Mouse (Mus musculus) NIH3T3 (cell line): ENCODE results near the gene Scube3.

Source experiments
- DNase-seq: peaks from one replicate; pipeline ENCODE4 v3.0.0-alpha.2; 2012; ENCODE audit warnings: low read depth

The Scube3 gene

GRCm38 (mm10) chr17:28133193-28133592 is 8.7 kb upstream of the Scube3 start:
- DNase-seq, result peak; percentile 55

- no peak for DNase-seq
These were observed 6.4 kb upstream of the Scube3 start for GRCm38 (mm10) chr17:28135496-28135895.

- DNase-seq, result no peak
These were observed 5.7 kb upstream of the Scube3 start for GRCm38 (mm10) chr17:28136266-28136665.

- DNase-seq, result no peak
These were observed 3.9 kb upstream of the Scube3 start for GRCm38 (mm10) chr17:28138013-28138412.

- no peak for DNase-seq
These were observed 3.3 kb upstream of the Scube3 start for GRCm38 (mm10) chr17:28138685-28139084.

GRCm38 (mm10) chr17:28140431-28141204 is 1.3 kb upstream of the Scube3 start:
- peak; percentile 41 for DNase-seq

GRCm38 (mm10) chr17:28141205-28141650 is 713 bp upstream of the Scube3 start:
- no peak for DNase-seq

GRCm38 (mm10) chr17:28142700-28143610 is 1.0 kb downstream of the Scube3 start:
- DNase-seq, result no peak

- DNase-seq, result no peak
These were observed 1.8 kb downstream of the Scube3 start for GRCm38 (mm10) chr17:28143751-28144150.

GRCm38 (mm10) chr17:28144241-28144640 is 2.3 kb downstream of the Scube3 start:
- DNase-seq, result no peak

- DNase-seq, result no peak
These were observed 6.3 kb downstream of the Scube3 start for GRCm38 (mm10) chr17:28148288-28148687.

- DNase-seq, result no peak
These were observed 7.8 kb downstream of the Scube3 start for GRCm38 (mm10) chr17:28149734-28150133.

- DNase-seq, result no peak
These were observed 8.5 kb downstream of the Scube3 start for GRCm38 (mm10) chr17:28150456-28150855.

GRCm38 (mm10) chr17:28153095-28153494 is 11.2 kb downstream of the Scube3 start:
- no peak for DNase-seq

GRCm38 (mm10) chr17:28154970-28155369 is 13.0 kb downstream of the Scube3 start:
- DNase-seq, result no peak

GRCm38 (mm10) chr17:28160361-28160760 is 18.4 kb downstream of the Scube3 start:
- DNase-seq, result no peak

- DNase-seq, result no peak
These were observed 19.5 kb downstream of the Scube3 start for GRCm38 (mm10) chr17:28161310-28161881.

GRCm38 (mm10) chr17:28163666-28164065 is 21.7 kb downstream of the Scube3 start:
- DNase-seq, result peak; percentile 86

- DNase-seq, result peak; percentile 93
These were observed 28.7 kb downstream of the Scube3 start for GRCm38 (mm10) chr17:28170460-28171305.

- no peak for DNase-seq
These were observed 30.7 kb downstream of the Scube3 start for GRCm38 (mm10) chr17:28172690-28173089.

- peak; percentile 96 for DNase-seq
These were observed 35.0 kb downstream of the Scube3 start, which contains the start of gene Zfp523 for GRCm38 (mm10) chr17:28176775-28177539. TSS of gene Zfp523 (plus strand) at chr17:28177129.
